Mouse (Mus musculus) thymus, adult 2 months (tissue): ENCODE results near the gene 5730480H06Rik. TPM values are rescaled to one million over a fixed set of nuclear protein-coding genes. Genes with fewer than 3 reads are reported as not detected.

Experiments
- DNase-seq: peaks from one replicate; pipeline ENCODE4 v3.0.0; 2021
- H3K27ac ChIP-seq: fragments of 200-500 bp; 2 replicates; pipeline ENCODE4 v1.5.1; 2012; ENCODE audit warnings: low read length, control low read depth; ENCODE audit not compliant: control insufficient read depth, insufficient read depth
- H3K27me3 ChIP-seq: fragments of 200-500 bp; 2 replicates; pipeline ENCODE4 v1.6.1; 2012; ENCODE audit warnings: mild to moderate bottlenecking, low read length, moderate library complexity, mixed read lengths; ENCODE audit not compliant: control insufficient read depth, insufficient read depth
- H3K36me3 ChIP-seq: fragments of 200-500 bp; 2 replicates; pipeline ENCODE4 v1.6.1; 2012; ENCODE audit warnings: mild to moderate bottlenecking, low read length, moderate library complexity; ENCODE audit not compliant: control insufficient read depth, insufficient read depth
- H3K4me1 ChIP-seq: fragments of 200-500 bp; replicated peaks from 2 replicates; pipeline ENCODE4 v1.6.1; 2012; ENCODE audit warnings: low read length; ENCODE audit not compliant: control insufficient read depth, insufficient read depth
- H3K4me3 ChIP-seq: fragments of 200-500 bp; 2 replicates; pipeline ENCODE4 v1.5.1; 2012; ENCODE audit warnings: mild to moderate bottlenecking, low read length, control low read depth, moderate library complexity; ENCODE audit not compliant: control insufficient read depth, insufficient read depth
- CTCF ChIP-seq: fragments of 200-500 bp; IDR thresholded peaks from 2 replicates; pipeline ENCODE4 v1.5.1; 2012; ENCODE audit warnings: mild to moderate bottlenecking, control low read depth, low read length, moderate library complexity, borderline replicate concordance; ENCODE audit not compliant: control insufficient read depth, poor library complexity, insufficient read depth; ENCODE audit errors: extremely low read depth
- POLR2A ChIP-seq: fragments of 200-500 bp; IDR thresholded peaks from 2 replicates; pipeline ENCODE4 v1.6.1; 2012; ENCODE audit warnings: mild to moderate bottlenecking, low read length, control low read depth, moderate library complexity; ENCODE audit not compliant: control insufficient read depth, poor library complexity, insufficient read depth; ENCODE audit errors: extremely low read depth
- WGBS: fragments of 180-500 bp; shearing (Covaris S2); methylation state at CpG from one replicate; pipeline ENCODE4 v1.1.7; 2018; 5-methylcytosine and 5-hydroxymethylcytosine counted together
- polyA plus RNA-seq: library from polyadenylated mRNA; depleted of rRNA; stranded (reverse); fragments of >200 nt; gene quantifications from 2 replicates; pipeline ENCODE4 v1.2.3, GENCODE M21; 2012

Gene 5730480H06Rik
- polyA plus RNA-seq, 1 experiment: 6.6 TPM

DNA sequence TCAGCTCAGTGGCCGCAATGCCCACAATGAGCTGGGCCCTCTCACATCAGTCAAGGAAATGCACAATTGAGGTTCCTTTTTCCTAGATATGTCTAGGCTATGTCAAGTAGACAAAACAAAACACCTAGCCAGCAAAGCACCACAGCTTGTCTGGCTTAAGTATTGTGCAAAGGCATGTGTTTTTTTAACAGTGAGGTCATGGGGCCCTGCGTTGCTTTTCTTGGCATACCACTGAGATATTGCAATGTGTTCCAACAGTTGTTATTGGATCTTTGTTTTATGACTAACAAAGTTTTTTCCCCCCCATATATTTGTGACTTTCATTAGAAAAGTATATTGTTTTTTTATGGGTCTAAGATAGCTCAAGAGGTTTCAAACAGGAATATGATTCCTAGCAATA lies 92.0 kb downstream of the 5730480H06Rik start:
- DNase-seq: no peak
- TF ChIP-seq POLR2A: no peak
- no peak for TF ChIP-seq CTCF
- no peaks in the 10 kb centered on the region for H3K27me3 ChIP-seq
- 98% methylated on average over 2 of the region's 2 CpGs for WGBS
- H3K27ac ChIP-seq: no peak overlapping the region
- H3K4me3 ChIP-seq: no peak overlapping the region
- no peaks in the 10 kb centered on the region for H3K36me3 ChIP-seq
- H3K4me1 ChIP-seq: no peaks in the 10 kb centered on the region

DNA sequence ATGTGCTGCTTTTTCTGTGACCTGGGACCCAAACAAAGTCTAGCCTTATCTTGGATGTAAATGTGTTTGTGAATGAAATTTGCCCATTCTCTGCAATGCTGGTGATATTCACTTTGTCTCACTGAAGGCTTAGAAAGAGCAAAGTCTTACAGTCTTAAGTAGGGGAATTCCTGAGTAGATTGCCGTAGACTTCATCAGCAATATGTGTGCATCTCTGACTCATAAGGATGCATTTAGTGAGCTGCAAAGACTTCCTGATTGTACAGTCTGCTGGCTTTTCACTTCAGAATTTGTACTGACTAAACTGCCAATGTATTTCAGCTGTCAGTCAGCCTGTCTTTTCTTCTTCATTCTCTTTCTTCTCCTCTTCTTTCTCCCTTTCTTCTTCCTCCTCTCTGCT lies 94.2 kb downstream of the 5730480H06Rik start:
- TF ChIP-seq POLR2A (no peak), CTCF (no peak)
- Histone ChIP-seq H3K4me3 (no peak overlapping the region), H3K27ac (no peak overlapping the region), H3K36me3 (no peaks in the 10 kb centered on the region), H3K27me3 (no peaks in the 10 kb centered on the region), H3K4me1 (no peaks in the 10 kb centered on the region)
- DNase-seq: no peak
- 83% methylated on average over 1 of the region's 1 CpGs for WGBS

DNA sequence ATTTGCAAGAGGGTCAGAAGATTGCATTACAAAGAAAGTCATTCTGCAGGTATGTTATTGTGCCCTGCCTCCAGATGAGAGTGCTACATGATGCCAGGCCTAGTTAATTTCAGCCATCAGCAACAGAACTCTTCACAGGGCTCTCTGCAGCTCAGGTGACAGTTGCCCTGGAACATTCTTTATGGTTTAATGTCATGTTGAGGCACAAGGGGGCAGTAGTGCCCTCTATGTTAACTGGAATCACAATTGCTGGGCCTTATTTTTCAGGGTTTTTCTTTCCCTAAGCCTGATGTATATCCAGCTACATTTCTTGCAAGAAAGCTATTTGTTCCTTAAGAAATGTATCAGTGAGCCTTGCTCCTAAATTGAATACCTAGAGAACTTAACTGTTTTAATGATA lies 102.7 kb downstream of the 5730480H06Rik start:
- H3K27me3 ChIP-seq: no peaks in the 10 kb centered on the region
- DNase-seq: no peak
- no peak overlapping the region for H3K27ac ChIP-seq
- H3K36me3 ChIP-seq: no peaks in the 10 kb centered on the region
- H3K4me1 ChIP-seq: no peaks in the 10 kb centered on the region
- no peak for TF ChIP-seq POLR2A
- no peak for TF ChIP-seq CTCF
- no peak overlapping the region for H3K4me3 ChIP-seq

DNA sequence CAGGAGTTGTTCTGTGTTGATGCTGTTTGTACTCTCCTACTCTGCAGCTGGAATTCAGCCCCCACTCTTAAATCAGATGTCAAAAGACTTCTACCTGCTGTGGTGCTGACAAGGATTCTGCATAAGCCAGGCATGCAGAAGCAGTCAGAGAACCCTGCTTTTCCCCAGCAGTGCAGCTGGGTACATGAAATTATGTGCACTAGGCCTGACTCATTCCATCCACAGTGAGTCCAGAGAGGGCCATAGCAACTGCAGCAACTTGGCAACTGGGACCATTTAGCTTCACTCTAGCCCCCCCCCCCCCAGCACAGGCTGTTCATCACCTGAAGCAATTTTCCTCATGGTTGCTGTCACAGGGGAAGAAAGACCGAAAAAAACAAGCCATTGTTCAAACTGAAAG lies 121.1 kb downstream of the 5730480H06Rik start:
- TF ChIP-seq POLR2A (no peak), CTCF (no peak)
- Histone ChIP-seq H3K4me1 (no peaks in the 10 kb centered on the region), H3K27ac (no peak overlapping the region), H3K4me3 (no peak overlapping the region), H3K36me3 (no peaks in the 10 kb centered on the region), H3K27me3 (no peaks in the 10 kb centered on the region)
- no peak for DNase-seq
- WGBS: 64% methylated on average over 1 of the region's 1 CpGs

DNA sequence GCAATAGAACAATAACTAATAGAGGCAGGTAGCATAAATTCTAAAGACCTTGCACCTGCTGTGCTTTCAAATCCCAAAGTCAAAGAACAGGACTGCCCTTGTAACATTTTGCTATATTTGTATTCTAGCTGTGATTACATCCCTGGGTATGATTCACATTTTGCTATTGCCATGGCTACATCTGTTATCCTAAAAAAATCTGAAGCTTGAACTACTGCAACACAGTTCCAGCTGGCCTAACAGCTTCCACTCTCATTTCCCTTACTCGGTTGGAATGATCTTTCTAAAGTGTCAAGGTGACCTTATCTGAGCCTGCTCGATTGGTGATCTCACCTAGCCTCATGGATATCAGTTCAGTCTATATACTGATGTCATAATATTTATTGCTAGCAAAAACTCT lies 132.5 kb downstream of the 5730480H06Rik start:
- 88% methylated on average over 2 of the region's 2 CpGs for WGBS
- TF ChIP-seq POLR2A: no peak
- no peak for TF ChIP-seq CTCF

More for the DNA sequence above, 132.5 kb downstream of the 5730480H06Rik start:
- no peak overlapping the region for H3K4me3 ChIP-seq
- no peak overlapping the region for H3K27ac ChIP-seq
- H3K4me1 ChIP-seq: no peaks in the 10 kb centered on the region
- H3K36me3 ChIP-seq: no peaks in the 10 kb centered on the region
- H3K27me3 ChIP-seq: no peaks in the 10 kb centered on the region
- DNase-seq: no peak
